Mouse (Mus musculus) G1E (cell line): Measurements from ENCODE around the gene Ccdc9b.

Experiments
- CTCF ChIP-seq: IDR thresholded peaks from 2 replicates; pipeline ENCODE4 v1.5.1; 2012; ENCODE audit warnings: low read depth, low read length, inconsistent platforms, mixed read lengths
- GATA1 ChIP-seq: IDR thresholded peaks from 2 replicates; pipeline ENCODE4 v1.6.1; 2012; ENCODE audit warnings: borderline replicate concordance, low read length, inconsistent platforms, mixed read lengths

GRCm38 (mm10) chr2:118730622-118730915, 31.9 kb downstream of the Ccdc9b start:
- TF ChIP-seq CTCF = 0 out of 2 replicates have a peak, but pooled peaks have one; percentile 10
- TF ChIP-seq GATA1 = no peak
